Mouse (Mus musculus) left cerebral cortex, adult 18-20 months (tissue): ENCODE measurements around the gene Fat4. TPM values are rescaled to one million over a fixed set of nuclear protein-coding genes. Genes with fewer than 3 reads are reported as not detected.

ENCODE experiments used
- DNase-seq, 2 experiments: peaks; one replicate each; pipeline ENCODE4 v3.0.0; 2021 to 2022; ENCODE audit warnings: low spot score in 2 of 2, mixed read lengths in 1 of 2
- long read RNA-seq, 2 experiments: library from polyadenylated mRNA; stranded (forward); transcript quantifications; one replicate each; pipeline ENCODE4 v2.0.0; 2021
- total RNA-seq, 2 experiments: library from RNA; stranded (reverse); gene quantifications; 2 replicates each; pipeline ENCODE4 v1.2.3; 2021

Fat4 gene
- 10 to 100 TPM in 1 of 2 experiments, 1 to 10 TPM in 1; 9.8 to 10.2 TPM for total RNA-seq
- long read RNA-seq, experiment 1, partial matches to known transcripts = 3 of 4 reads
- long read RNA-seq, experiment 1, other reads (novel, unspliced or antisense) = 1 of 4 reads
- long read RNA-seq, experiment 2, partial matches to known transcripts = 1 of 1 reads
- long read RNA-seq, experiment 2, other reads (novel, unspliced or antisense) = 0 of 1 reads

DNA sequence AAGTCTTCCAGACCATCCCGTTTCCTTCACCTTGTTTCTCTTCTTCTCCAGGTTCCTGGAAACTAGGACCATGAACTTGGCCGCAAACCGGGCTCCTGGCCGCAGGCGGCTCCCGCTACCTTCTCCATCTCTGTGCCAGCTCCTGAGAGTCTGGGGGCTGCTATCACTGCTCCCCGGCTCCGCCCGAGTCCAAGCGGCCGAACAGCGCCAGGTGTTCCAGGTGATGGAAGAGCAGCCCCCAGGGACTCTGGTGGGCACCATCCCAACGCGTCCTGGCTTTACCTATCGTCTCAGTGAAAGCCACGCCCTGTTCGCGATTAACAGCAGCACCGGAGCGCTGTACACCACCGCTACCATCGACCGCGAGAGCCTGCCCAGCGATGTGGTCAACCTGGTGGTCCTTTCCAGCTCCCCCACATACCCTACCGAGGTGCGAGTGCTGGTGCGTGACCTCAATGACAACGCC lies at the start of gene Fat4:
Gene Fat4, plus strand, starts transcription at position 51 of the 466 bp plus-strand sequence.
- peak in 1 of 2 experiments; percentile 34 for DNase-seq

GRCm38 (mm10) chr3:38839438-38839837 lies 47.3 kb upstream of the Fat4 start:
- DNase-seq = no peak

DNA sequence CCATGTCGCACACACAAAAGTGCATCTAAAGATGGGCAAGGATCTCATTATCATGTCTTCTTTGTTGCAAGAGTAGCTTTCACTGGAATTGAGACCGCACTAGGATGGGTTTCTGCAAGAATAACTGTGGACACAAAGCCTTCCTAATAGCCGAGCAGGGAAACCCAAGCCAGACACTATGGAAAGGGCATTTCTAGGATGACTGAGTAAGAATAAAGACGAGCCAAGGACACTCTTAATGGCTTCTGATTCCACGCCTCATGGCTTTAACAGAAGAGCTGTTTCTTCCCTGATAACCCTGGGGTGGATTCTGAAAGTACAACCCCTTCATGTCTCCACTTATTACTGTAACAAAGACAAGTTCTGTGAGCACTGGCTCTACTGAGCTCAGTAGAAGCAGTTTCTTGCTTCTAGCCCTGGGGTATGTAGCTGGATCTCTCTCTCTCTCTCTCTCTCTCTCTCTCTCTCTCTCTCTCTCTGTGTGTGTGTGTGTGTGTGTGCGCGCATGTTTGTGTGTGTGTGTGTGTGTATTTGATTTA lies 43.7 kb upstream of the Fat4 start:
- no peak for DNase-seq

DNA sequence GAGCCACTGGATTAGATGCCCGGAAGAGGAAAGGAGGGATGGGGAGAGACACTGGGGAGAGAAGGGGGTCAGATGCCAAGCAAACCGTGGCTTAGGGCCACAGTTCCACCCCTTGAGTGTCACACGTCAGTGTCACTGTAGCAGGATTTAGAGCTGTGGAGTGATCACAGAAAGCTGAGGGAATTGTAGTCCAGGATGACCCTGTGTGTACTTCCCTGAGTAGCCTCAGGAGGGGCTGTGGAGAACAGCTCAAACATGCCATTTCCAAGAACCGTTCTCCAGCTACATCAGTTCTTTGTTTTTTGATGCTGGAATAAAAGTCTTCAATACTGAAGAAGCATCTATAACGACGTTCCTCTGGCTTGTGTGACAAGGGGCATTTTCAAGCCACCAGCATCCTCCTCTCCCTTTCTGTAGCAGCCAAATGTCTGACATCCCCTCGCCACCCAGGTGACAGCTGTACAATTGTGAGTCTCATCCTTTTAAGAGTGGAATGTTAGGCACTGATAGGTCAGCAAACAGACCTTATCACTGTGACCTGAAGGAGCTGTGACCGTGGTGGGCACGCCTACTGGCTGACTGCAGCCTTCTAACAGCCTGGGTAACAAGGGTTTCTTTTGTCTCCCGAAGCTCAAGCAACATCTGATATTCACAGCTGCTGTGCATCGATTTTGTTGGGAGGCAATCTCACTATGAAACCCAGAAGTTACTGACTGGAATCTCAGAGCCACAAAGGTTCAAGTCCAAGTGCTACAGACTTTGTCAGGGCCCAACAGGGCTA lies 39.9 kb upstream of the Fat4 start:
- DNase-seq = no peak

GRCm38 (mm10) chr3:38849077-38849476 lies 37.7 kb upstream of the Fat4 start:
- DNase-seq = no peak

GRCm38 (mm10) chr3:38849536-38849935 lies 37.2 kb upstream of the Fat4 start:
- peak; percentile 40 to 53 for DNase-seq

- DNase-seq = no peak
Observed at GRCm38 (mm10) chr3:38853650-38854049, 33.1 kb upstream of the Fat4 start.

DNA sequence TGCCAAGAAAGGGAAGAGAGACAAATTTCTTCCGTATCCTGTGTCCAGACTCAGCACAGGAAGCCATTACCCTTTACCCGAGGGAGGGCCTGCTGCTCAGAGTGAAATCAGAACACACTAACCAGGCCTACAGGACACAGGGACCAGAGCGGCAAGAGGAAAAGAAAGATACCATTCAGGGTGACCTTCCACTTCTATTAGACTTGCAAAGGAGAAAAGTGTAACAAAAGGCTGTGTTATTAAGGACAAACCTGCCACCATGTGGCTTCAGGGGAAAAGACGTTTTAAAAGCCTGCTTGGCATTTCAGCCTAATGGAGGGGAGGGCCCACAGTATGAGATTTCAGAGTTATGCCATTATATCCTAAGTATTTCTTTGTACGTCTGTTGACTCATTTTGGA lies 26.1 kb upstream of the Fat4 start:
- DNase-seq = no peak

- DNase-seq = no peak
Observed at GRCm38 (mm10) chr3:38871291-38871690, 15.4 kb upstream of the Fat4 start.

- no peak for DNase-seq
Observed at GRCm38 (mm10) chr3:38875872-38876271, 10.9 kb upstream of the Fat4 start.

DNA sequence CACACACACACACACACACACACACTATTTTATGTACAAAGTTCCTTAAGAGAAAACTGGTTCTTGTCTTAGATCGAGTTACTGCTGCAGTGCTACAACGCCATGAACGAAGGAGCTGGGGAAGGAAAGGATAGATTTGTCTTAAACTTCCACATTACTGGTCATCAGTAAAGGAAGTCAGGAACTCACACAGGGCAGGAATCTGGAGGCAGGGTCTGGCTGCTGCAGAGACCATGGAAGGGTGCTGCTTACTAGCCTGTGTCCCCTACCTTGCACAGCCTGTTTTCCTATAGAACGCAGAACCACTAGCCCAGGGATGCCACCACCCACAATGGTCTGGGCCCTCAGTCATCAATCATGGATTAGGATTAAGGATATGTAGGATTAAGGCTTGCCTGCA lies 10.0 kb upstream of the Fat4 start:
- no peak for DNase-seq

DNA sequence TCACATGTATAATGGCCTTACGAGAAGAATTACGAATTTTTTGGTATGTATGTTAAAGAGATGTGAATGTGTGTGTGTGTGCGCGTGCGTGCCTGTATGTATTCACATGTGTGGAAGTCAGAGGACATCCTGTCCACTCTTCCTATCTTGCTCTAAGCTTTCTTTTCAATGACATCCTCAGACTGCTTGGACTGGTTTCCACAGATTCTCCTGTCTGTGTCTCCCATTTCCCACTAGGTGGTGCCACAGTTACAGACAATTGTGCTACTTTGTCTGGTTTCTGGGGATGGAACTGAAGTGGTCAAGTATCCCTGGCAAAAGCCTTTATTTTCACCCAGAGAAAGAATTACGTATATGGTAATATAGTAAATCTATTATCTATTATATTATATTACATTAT lies 4.0 kb upstream of the Fat4 start:
- DNase-seq = peak; percentile 43 to 45

- no peak for DNase-seq
Observed at GRCm38 (mm10) chr3:38883676-38884075, 3.1 kb upstream of the Fat4 start.

- peak; percentile 85 to 87 for DNase-seq
Observed at GRCm38 (mm10) chr3:38884276-38884675, 2.5 kb upstream of the Fat4 start.

DNA sequence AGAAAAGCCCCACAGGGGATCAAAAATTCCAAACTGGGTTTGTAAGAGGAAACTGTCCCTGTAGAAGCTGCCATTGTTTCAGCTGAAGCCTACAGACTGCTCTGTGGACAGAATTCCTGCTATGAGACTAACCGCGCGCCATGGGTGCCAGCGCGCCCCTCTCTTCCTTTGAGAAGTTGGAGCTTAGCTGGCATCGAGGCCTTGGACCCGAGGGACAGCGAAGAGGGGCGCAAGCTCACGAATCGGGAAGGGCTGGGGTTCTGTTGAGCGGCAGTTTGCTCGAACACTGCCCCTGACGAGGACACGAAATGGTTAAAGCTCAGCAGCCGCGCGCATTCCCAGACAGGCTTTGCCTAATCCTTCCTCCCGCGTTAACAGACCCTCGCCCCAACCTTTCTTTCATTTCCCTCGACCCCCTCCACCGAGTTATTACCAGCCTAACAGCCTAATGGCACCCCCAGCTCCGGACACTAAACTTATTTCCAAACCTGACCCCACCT lies 1.8 kb upstream of the Fat4 start:
- peak in 1 of 2 experiments; percentile 22 for DNase-seq

DNA sequence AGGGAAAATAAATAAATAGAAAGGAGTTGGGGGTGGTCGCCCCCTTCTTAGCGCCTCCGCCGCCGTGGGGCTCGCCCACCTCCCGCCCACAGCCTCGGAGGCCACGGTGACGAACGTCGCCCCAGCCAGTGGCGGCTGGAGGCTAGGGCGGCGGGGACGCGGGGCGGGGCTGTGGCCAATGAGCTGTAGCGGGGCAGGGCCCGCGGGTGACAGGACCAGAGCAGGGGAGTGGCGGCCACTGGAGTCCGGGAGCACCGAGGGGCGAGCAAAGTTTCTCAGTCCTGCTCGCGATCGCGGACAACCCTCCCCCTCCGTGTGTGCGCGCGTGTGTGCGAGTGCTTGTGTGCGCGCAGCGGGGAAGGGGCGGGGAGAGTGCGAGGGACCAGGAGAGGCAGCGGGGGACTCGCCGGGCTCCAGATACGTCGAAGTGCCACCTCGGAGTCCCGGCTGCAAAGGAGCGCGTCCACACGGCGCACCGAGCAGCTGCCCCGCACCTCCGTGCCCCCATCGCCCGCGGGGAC lies 1.2 kb upstream of the Fat4 start:
- DNase-seq = peak; percentile 57 to 79

DNA sequence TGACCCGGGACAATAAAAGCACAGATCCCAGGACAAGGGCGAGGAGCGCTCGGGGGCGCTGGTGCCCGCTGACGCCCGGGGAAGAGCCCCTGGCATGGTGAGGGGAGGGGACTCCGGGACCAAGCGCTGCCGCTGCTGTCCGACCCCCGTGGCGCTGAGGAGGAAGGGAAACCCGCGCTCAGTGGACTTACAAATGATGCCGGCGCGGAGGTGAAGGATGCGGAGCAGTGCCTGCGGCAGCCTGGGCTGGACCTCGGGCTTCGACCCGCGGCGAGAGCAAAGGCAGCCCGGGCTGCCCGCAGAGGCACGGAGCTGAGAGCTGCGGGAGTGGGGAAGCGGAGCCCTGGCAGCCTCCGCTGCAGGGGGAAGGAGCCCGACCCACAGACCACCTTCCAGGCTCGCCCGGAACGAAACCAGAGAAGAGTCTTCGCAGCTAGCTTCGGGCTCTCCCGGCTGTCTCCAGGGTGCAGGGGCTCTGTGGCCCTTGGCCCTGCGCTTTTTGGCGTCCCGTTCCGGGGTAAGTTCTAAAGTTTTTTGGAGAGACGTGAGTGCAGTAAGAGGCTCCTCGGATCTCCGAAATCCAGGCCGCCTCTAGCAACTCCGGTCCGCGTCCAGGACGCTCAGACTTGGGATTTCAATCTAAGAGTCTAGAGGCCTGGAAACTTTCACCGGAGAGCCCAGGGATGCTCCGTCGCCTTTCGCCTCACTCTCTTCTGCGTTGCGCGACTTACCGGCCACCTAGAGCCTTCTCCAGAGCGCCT lies 499 bp upstream of the Fat4 start:
- peak; percentile 18 to 42 for DNase-seq

DNA sequence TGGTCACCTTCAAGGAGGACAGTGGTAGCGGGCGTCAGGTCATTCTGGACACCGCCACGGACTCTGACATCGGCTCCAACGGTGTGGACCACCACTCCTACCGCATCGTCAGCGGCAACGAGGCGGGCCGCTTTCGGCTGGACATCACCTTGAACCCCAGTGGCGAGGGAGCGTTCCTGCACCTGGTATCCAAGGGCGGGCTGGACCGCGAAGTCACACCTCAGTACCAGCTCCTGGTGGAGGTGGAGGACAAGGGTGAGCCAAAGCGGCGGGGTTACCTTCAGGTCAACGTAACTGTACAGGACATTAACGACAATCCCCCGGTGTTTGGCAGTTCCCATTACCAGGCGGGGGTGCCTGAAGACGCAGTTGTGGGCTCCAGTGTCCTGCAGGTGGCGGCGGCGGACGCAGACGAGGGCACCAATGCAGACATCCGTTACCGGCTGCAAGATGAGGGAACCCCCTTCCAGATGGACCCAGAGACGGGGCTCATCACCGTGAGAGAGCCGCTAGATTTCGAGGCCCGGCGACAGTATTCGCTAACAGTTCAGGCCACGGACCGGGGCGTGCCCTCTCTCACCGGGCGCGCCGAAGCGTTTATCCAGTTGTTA lies 746 bp downstream of the Fat4 start:
- DNase-seq = peak; percentile 52 to 68

DNA sequence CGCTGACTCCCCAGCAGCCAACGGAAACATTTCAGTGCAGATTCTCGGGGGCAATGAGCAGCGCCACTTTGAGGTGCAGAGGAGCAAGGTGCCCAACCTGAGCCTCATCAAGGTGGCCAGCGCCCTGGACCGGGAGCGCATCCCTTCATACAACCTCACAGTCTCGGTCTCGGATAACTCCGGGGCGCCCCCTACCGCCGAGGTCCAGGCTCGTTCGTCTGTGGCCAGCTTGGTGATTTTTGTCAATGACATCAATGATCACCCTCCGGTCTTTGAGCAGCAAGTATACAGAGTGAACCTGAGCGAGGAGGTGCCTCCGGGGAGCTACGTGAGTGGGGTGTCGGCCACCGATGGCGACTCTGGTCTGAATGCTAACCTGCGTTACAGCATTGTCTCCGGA lies 1.4 kb downstream of the Fat4 start:
- peak; percentile 89 for DNase-seq

DNA sequence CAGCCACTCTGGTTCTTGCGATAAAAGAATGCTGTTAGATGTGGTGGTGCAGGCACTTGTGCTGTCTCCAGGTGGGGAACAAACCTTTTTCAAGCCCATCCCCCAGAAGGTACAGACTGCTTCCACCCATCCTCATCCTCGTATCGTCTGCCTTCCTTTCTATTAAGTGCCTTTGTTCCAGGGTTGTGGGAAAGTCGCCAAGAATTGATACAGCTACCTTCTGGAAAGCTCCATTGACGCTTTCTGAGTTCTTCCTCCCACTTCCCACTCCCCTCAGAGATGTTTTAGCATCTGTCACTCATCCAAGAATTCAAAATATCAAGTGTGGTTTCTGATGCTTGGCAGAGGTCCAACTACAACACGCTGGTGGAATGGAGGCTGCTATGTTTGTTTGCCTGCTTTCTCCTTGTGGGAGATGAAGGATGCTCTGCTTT lies 6.1 kb downstream of the Fat4 start:
- DNase-seq = no peak

- no peak for DNase-seq
Observed at GRCm38 (mm10) chr3:38900839-38901238, 14.1 kb downstream of the Fat4 start.
